Mouse (Mus musculus): ENCODE measurements around the gene Ccnb3. TPM values are rescaled to one million over a fixed set of nuclear protein-coding genes. Genes with fewer than 3 reads are reported as not detected.
"Not testable (repeated sequence)": the region's sequence is repeated elsewhere in the genome, so short reads cannot be mapped to it uniquely, and the experiment has no call there.

Ccnb3 gene
- polyA plus RNA-seq (2012; rRNA removed): not detected in 2 replicates

- TF ChIP-seq POLR2A (IDR thresholded peaks at IDR 0.05; ENCODE audit: extremely low read depth, insufficient read depth, low read length): no peak
- TF ChIP-seq CTCF (IDR thresholded peaks at IDR 0.05; ENCODE audit: extremely low read depth, insufficient read depth, low read length): no peak
- Histone ChIP-seq H3K4me1 (ENCODE audit: control insufficient read depth, insufficient read depth, low read length) (no peaks in the 10 kb centered on the region), H3K4me3 (ENCODE audit: insufficient read depth, low read length) (no peak within 1 kb of the TSS), H3K27ac (ENCODE audit: insufficient read depth, low read length) (no peak within 1 kb of the TSS)
These were observed at the start of gene Ccnb3 for GRCm38 (mm10) chrX:7041519-7041918. Gene Ccnb3 (minus strand): TSS chrX:7041619.

GRCm38 (mm10) chrX:7090323-7090722 is 48.9 kb upstream of the Ccnb3 start:
- no peak for TF ChIP-seq POLR2A (IDR thresholded peaks at IDR 0.05; ENCODE audit: extremely low read depth, insufficient read depth, low read length)
- no peak for TF ChIP-seq CTCF (IDR thresholded peaks at IDR 0.05; ENCODE audit: extremely low read depth, insufficient read depth, low read length)
- Histone ChIP-seq H3K4me3 (ENCODE audit: insufficient read depth, low read length) (no peak overlapping the region), H3K4me1 (ENCODE audit: control insufficient read depth, insufficient read depth, low read length) (no peaks in the 10 kb centered on the region), H3K27ac (ENCODE audit: insufficient read depth, low read length) (no peak overlapping the region)

GRCm38 (mm10) chrX:7085878-7086277 is 44.5 kb upstream of the Ccnb3 start:
- Histone ChIP-seq H3K4me1 (ENCODE audit: control insufficient read depth, insufficient read depth, low read length) (no peaks in the 10 kb centered on the region), H3K4me3 (ENCODE audit: insufficient read depth, low read length) (no peak overlapping the region), H3K27ac (ENCODE audit: insufficient read depth, low read length) (no peak overlapping the region)
- TF ChIP-seq POLR2A (IDR thresholded peaks at IDR 0.05; ENCODE audit: extremely low read depth, insufficient read depth, low read length) (no peak), CTCF (IDR thresholded peaks at IDR 0.05; ENCODE audit: extremely low read depth, insufficient read depth, low read length) (no peak)

- no peak for TF ChIP-seq CTCF (IDR thresholded peaks at IDR 0.05; ENCODE audit: extremely low read depth, insufficient read depth, low read length)
- no peak for TF ChIP-seq POLR2A (IDR thresholded peaks at IDR 0.05; ENCODE audit: extremely low read depth, insufficient read depth, low read length)
- Histone ChIP-seq H3K27ac (ENCODE audit: insufficient read depth, low read length) (no peak overlapping the region), H3K4me3 (ENCODE audit: insufficient read depth, low read length) (no peak overlapping the region), H3K4me1 (ENCODE audit: control insufficient read depth, insufficient read depth, low read length) (no peaks in the 10 kb centered on the region)
These were observed 38.5 kb upstream of the Ccnb3 start for GRCm38 (mm10) chrX:7079820-7080429.

- Histone ChIP-seq H3K4me3 (ENCODE audit: insufficient read depth, low read length) (no peak overlapping the region), H3K27ac (ENCODE audit: insufficient read depth, low read length) (no peak overlapping the region), H3K4me1 (ENCODE audit: control insufficient read depth, insufficient read depth, low read length) (no peaks in the 10 kb centered on the region)
- TF ChIP-seq CTCF (IDR thresholded peaks at IDR 0.05; ENCODE audit: extremely low read depth, insufficient read depth, low read length): no peak
These were observed 26.6 kb upstream of the Ccnb3 start for GRCm38 (mm10) chrX:7068002-7068401.

GRCm38 (mm10) chrX:7067219-7067618 is 25.8 kb upstream of the Ccnb3 start, which contains the start of gene Akap4:
Gene Akap4 (plus strand): TSS chrX:7067519.
- Histone ChIP-seq H3K4me3 (ENCODE audit: insufficient read depth, low read length) (no peak within 1 kb of the TSS), H3K4me1 (ENCODE audit: control insufficient read depth, insufficient read depth, low read length) (no peaks in the 10 kb centered on the region), H3K27ac (ENCODE audit: insufficient read depth, low read length) (no peak within 1 kb of the TSS)
- TF ChIP-seq CTCF (IDR thresholded peaks at IDR 0.05; ENCODE audit: extremely low read depth, insufficient read depth, low read length) (no peak), POLR2A (IDR thresholded peaks at IDR 0.05; ENCODE audit: extremely low read depth, insufficient read depth, low read length) (no peak)

- TF ChIP-seq CTCF (IDR thresholded peaks at IDR 0.05; ENCODE audit: extremely low read depth, insufficient read depth, low read length) (no peak), POLR2A (IDR thresholded peaks at IDR 0.05; ENCODE audit: extremely low read depth, insufficient read depth, low read length) (no peak)
- Histone ChIP-seq H3K4me1 (ENCODE audit: control insufficient read depth, insufficient read depth, low read length) (no peaks in the 10 kb centered on the region), H3K4me3 (ENCODE audit: insufficient read depth, low read length) (no peak overlapping the region), H3K27ac (ENCODE audit: insufficient read depth, low read length) (no peak overlapping the region)
These were observed 22.7 kb upstream of the Ccnb3 start for GRCm38 (mm10) chrX:7064109-7064508.

- no peak overlapping the region for H3K4me3 ChIP-seq (ENCODE audit: insufficient read depth, low read length)
- no peak overlapping the region for H3K27ac ChIP-seq (ENCODE audit: insufficient read depth, low read length)
- TF ChIP-seq POLR2A (IDR thresholded peaks at IDR 0.05; ENCODE audit: extremely low read depth, insufficient read depth, low read length) (no peak), CTCF (IDR thresholded peaks at IDR 0.05; ENCODE audit: extremely low read depth, insufficient read depth, low read length) (no peak)
- H3K4me1 ChIP-seq (ENCODE audit: control insufficient read depth, insufficient read depth, low read length): no peaks in the 10 kb centered on the region
These were observed 16.2 kb upstream of the Ccnb3 start for GRCm38 (mm10) chrX:7057634-7058033.

GRCm38 (mm10) chrX:7057056-7057455 is 15.6 kb upstream of the Ccnb3 start:
- TF ChIP-seq CTCF (IDR thresholded peaks at IDR 0.05; ENCODE audit: extremely low read depth, insufficient read depth, low read length): no peak
- TF ChIP-seq POLR2A (IDR thresholded peaks at IDR 0.05; ENCODE audit: extremely low read depth, insufficient read depth, low read length): no peak
- H3K4me1 ChIP-seq (ENCODE audit: control insufficient read depth, insufficient read depth, low read length): no peaks in the 10 kb centered on the region
- no peak overlapping the region for H3K4me3 ChIP-seq (ENCODE audit: insufficient read depth, low read length)
- H3K27ac ChIP-seq (ENCODE audit: insufficient read depth, low read length): no peak overlapping the region

- not testable (repeated sequence) for H3K4me1 ChIP-seq (ENCODE audit: control insufficient read depth, insufficient read depth, low read length); H3K27ac ChIP-seq (ENCODE audit: insufficient read depth, low read length)
These were observed 57.5 kb downstream of the Ccnb3 start for GRCm38 (mm10) chrX:6983916-6984315.

More at GRCm38 (mm10) chrX:6983916-6984315, 57.5 kb downstream of the Ccnb3 start:
- H3K4me3 ChIP-seq (ENCODE audit: insufficient read depth, low read length): not testable (repeated sequence)
